Comparison of ENCODE assay signal across 25 mouse cellular contexts in genomic region chr1:136293961-136294360, GRCm38 (mm10). TPM values are rescaled to one million over a fixed set of nuclear protein-coding genes. Genes with fewer than 3 reads are reported as not detected.
DNase-seq lines count a peak whose midpoint lies in the region; TF ChIP-seq lines count a peak whose summit lies in the region.
"Had no signal": no experiment of that assay in that cellular context is flagged by ENCODE, and none has a peak within 500 bp of the region (broad histone marks: within the 10 kb centered on the region; RNA-seq: fewer than 3 reads in every experiment).

No protein-coding gene starts in this region.

- H3K4me3 ChIP-seq in liver, adult 2 months (ENCODE audit: insufficient read depth, low read depth, low read length) = no peak overlapping the region
- H3K4me3 ChIP-seq: embryonic facial prominence, embryonic 13.5 days; embryonic facial prominence, embryonic 15.5 days; erythroblast, embryonic 14.5 days; forebrain, embryonic 10.5 days; forebrain, embryonic 12.5 days had no signal

- peak; percentile 43 for DNase-seq in adrenal gland, adult 2 months
- DNase-seq in adrenal gland, adult 18-20 months (ENCODE audit: low spot score in 2 of 2) = no peak
- DNase-seq in liver, adult 2 months (ENCODE audit: extremely low read depth, low read depth, low spot score) = peak; percentile 22
- no peak for DNase-seq in liver
- peak; percentile 18 for DNase-seq in adrenal gland, postnatal 14 days
- no peak for DNase-seq in frontal cortex, postnatal 36 days (ENCODE audit: low spot score in 2 of 2)
- DNase-seq in cerebellum, adult 11-12 months = no peak
- DNase-seq: cerebellum, adult 18-20 months; cerebellum, adult 8-10 months; cerebellum, adult 9-11 months; cerebellum, postnatal 14 days; cerebellum, postnatal 36 days; embryo, embryonic 11 days had no signal

- no peaks in the 10 kb centered on the region for H3K79me2 ChIP-seq in liver, adult 2 months (ENCODE audit: control insufficient read depth, insufficient read depth, low read length)

- no peaks in the 10 kb centered on the region; the same call in 1 of the 2 replicates for H3K36me3 ChIP-seq in liver, adult 2 months (ENCODE audit: control insufficient read depth, insufficient read depth, low read length)

- TF ChIP-seq CTCF in liver, adult 2 months (IDR thresholded peaks at IDR 0.05; ENCODE audit: low read depth, low read length) = no peak

- no peak overlapping the region for H3K9ac ChIP-seq in liver, adult 2 months (ENCODE audit: low read depth, low read length)
- H3K9ac ChIP-seq: embryonic facial prominence, embryonic 13.5 days; embryonic facial prominence, embryonic 15.5 days; forebrain, embryonic 12.5 days had no signal

- no peak for TF ChIP-seq POLR2A in liver, adult 2 months (IDR thresholded peaks at IDR 0.05; ENCODE audit: extremely low read depth, insufficient read depth, low read length)

- H3K27ac ChIP-seq in liver, adult 2 months (replicated peaks; ENCODE audit: insufficient read depth, low read depth, low read length) = no peak overlapping the region
- H3K27ac ChIP-seq: embryonic facial prominence, embryonic 13.5 days; embryonic facial prominence, embryonic 15.5 days; forebrain, embryonic 10.5 days; forebrain, embryonic 12.5 days had no signal

- H3K27me3 ChIP-seq in liver, adult 2 months (ENCODE audit: control insufficient read depth, insufficient read depth, low read length) = no peaks in the 10 kb centered on the region
- H3K27me3 ChIP-seq: embryonic facial prominence, embryonic 13.5 days; embryonic facial prominence, embryonic 15.5 days; forebrain, embryonic 12.5 days had no signal

- H3K4me1 ChIP-seq in liver, adult 2 months (ENCODE audit: control insufficient read depth, insufficient read depth, low read length) = no peaks in the 10 kb centered on the region; the same call in 1 of the 2 replicates
- H3K4me1 ChIP-seq: embryonic facial prominence, embryonic 13.5 days; embryonic facial prominence, embryonic 15.5 days; forebrain, embryonic 12.5 days had no signal

RNA-seq across cellular contexts. Expression of gene Gpr25, which starts 33.3 kb away (rescaled TPM):
- not detected for total RNA-seq in adrenal gland, adult 2 months (2021)
- 0.36 TPM in 1 of 2 replicates, not detected in the other for polyA plus RNA-seq in adrenal gland, adult 2 months (2012; rRNA removed)
- total RNA-seq in adrenal gland, adult 18-20 months (2021) = not detected
- not detected in 2 replicates for total RNA-seq in liver, adult 2 months (2014; rRNA removed)
- 0.16 and 0.32 TPM in 2 replicates for polyA plus RNA-seq in liver, adult 2 months (2012; rRNA removed)
- 0.34 TPM in 1 of 2 replicates, not detected in the other for total RNA-seq in adrenal gland, postnatal 14 days (2021)
- total RNA-seq: common myeloid progenitor, adult 5-6 weeks; ES-E14; gastrocnemius, adult 18-20 months; MEL had no signal
- polyA plus RNA-seq: C2C12; embryonic facial prominence, embryonic 11.5 days; embryonic facial prominence, embryonic 15.5 days; erythroblast, embryonic 14.5 days; forebrain, embryonic 10.5 days; forebrain, embryonic 12.5 days; forebrain, embryonic 16.5 days had no signal

RNA-seq across cellular contexts. Expression of gene Camsap2, which starts 51.9 kb away (rescaled TPM):
- 10 to 100 TPM; 38.2 to 45.5 TPM for total RNA-seq in adrenal gland, adult 2 months (2021)
- polyA plus RNA-seq in adrenal gland, adult 2 months (2012; rRNA removed) = 12.0 and 15.2 TPM in 2 replicates
- total RNA-seq in adrenal gland, adult 18-20 months (2021) = 10 to 100 TPM; 42.3 to 42.6 TPM
- total RNA-seq in liver, adult 2 months (2014; rRNA removed) = 8.9 and 9.1 TPM in 2 replicates
- polyA plus RNA-seq in liver, adult 2 months (2012; rRNA removed) = 2.1 and 2.3 TPM in 2 replicates
- total RNA-seq in adrenal gland, postnatal 14 days (2021) = 47.2 and 47.8 TPM in 2 replicates

RNA-seq across cellular contexts. Expression of gene Inava, which starts 59.9 kb away (rescaled TPM):
- under 1 TPM in 1 of 2 experiments, not detected in 1; 0.24 TPM for total RNA-seq in adrenal gland, adult 2 months (2021)
- 0.19 and 0.33 TPM in 2 replicates for polyA plus RNA-seq in adrenal gland, adult 2 months (2012; rRNA removed)
- under 1 TPM in 1 of 2 experiments, not detected in 1; 0.29 TPM for total RNA-seq in adrenal gland, adult 18-20 months (2021)
- 0.07 TPM in 1 of 2 replicates, not detected in the other for total RNA-seq in liver, adult 2 months (2014; rRNA removed)
- polyA plus RNA-seq in liver, adult 2 months (2012; rRNA removed) = 0.07 and 0.10 TPM in 2 replicates
- total RNA-seq in adrenal gland, postnatal 14 days (2021) = not detected in 2 replicates
- total RNA-seq: common myeloid progenitor, adult 5-6 weeks; gastrocnemius, adult 18-20 months had no signal
- polyA plus RNA-seq: erythroblast, embryonic 14.5 days had no signal

Comparison
In these comparisons a context has a peak if more than half of its experiments do, and no peak if none do; other contexts are left out.
1. DNase-seq: peak in adrenal gland, adult 2 months (single experiment), liver, adult 2 months (single experiment) and adrenal gland, postnatal 14 days (single experiment); none in adrenal gland, adult 18-20 months (0 of 2), liver (single experiment), frontal cortex, postnatal 36 days (0 of 2) and cerebellum, adult 11-12 months (single experiment).